Mouse (Mus musculus) granulocyte monocyte progenitor cell, adult 5-6 weeks (primary cell): Measurements from ENCODE around the gene Gm10645. TPM values are rescaled to one million over a fixed set of nuclear protein-coding genes. Genes with fewer than 3 reads are reported as not detected.

Experiments
- total RNA-seq, 2 experiments: library from RNA; stranded (forward) in 1 of 2; stranded (reverse) in 1 of 2; fragments of 200-712, 200-1000 nt in 1 of 2; fragments of >200 nt in 1 of 2; fragmentation: Nextera tagmentation in 1 of 2; gene quantifications; 2 replicates each; pipeline ENCODE4 v1.2.3; 2014 to 2017

Gene Gm10645
- total RNA-seq, 2 experiments from 2014 or later: not detected

Other genes starting within 250 kb of the Gm10645 start
- gene Tbc1d9, start 818 bp downstream of the Gm10645 start, total RNA-seq (2014; fragmentation: Nextera tagmentation): 0.30 TPM in 1 of 2 replicates, not detected in the other
- 0.60 and 1.8 TPM in 2 replicates for gene Tbc1d9, start 818 bp downstream of the Gm10645 start, total RNA-seq (2017)
- gene Ucp1, start 124.2 kb upstream of the Gm10645 start, total RNA-seq (2014; fragmentation: Nextera tagmentation): not detected in 2 replicates
- gene Ucp1, start 124.2 kb upstream of the Gm10645 start, total RNA-seq (2017): not detected in 2 replicates
- 7.2 and 12.3 TPM in 2 replicates for gene Elmod2, start 166.3 kb upstream of the Gm10645 start, total RNA-seq (2014; fragmentation: Nextera tagmentation)
- 17.3 and 20.3 TPM in 2 replicates for gene Elmod2, start 166.3 kb upstream of the Gm10645 start, total RNA-seq (2017)
- gene Mgat4d, start 182.3 kb upstream of the Gm10645 start, total RNA-seq (2014; fragmentation: Nextera tagmentation): not detected in 2 replicates
- gene Mgat4d, start 182.3 kb upstream of the Gm10645 start, total RNA-seq (2017): not detected in 2 replicates
- not detected in 2 replicates for gene Clgn, start 223.7 kb upstream of the Gm10645 start, total RNA-seq (2014; fragmentation: Nextera tagmentation)
- gene Clgn, start 223.7 kb upstream of the Gm10645 start, total RNA-seq (2017): not detected in 2 replicates